Mouse (Mus musculus): ENCODE results near the gene Pabpc4. TPM values are rescaled to one million over a fixed set of nuclear protein-coding genes. Genes with fewer than 3 reads are reported as not detected.
"Not testable (repeated sequence)": the region's sequence is repeated elsewhere in the genome, so short reads cannot be mapped to it uniquely, and the experiment has no call there.

The Pabpc4 gene
- polyA plus RNA-seq, 1 experiment from 2014 or later = 45.8 TPM

DNA sequence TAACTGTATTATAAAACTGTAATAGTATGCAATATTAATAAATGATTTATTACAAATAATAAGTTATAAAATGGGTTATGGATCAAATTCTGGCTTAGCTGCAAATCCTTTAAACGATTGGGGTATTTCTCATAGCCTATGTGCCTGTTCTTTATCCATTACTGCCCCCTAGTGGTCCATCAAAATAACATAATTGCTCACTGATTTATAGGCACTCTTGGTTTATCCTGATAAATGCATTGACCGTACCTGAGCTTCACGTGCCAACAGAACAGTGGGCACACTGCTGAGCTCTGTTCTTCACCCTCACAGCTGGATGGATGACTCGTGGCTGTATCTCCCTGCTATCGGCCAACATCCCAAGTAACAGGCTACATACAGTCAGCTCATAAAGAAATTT, 7.5 kb upstream of the Pabpc4 start:
- no peaks in the 10 kb centered on the region for H3K36me3 ChIP-seq
- 0 out of 2 replicates have a peak, but pooled peaks have one; percentile 54 for ATAC-seq (ENCODE audit: low FRiP score, low read depth)

GRCm38 (mm10) chr4:123260071-123260746, 1.9 kb upstream of the Pabpc4 start:
- WGBS = 31% methylated on average over 8 of the region's 8 CpGs

More for the DNA sequence above, 7.5 kb upstream of the Pabpc4 start:
- no peak overlapping the region for H3K4me3 ChIP-seq
- WGBS = 18% methylated on average over 5 of the region's 5 CpGs
- H3K27me3 ChIP-seq = no peaks in the 10 kb centered on the region
- H3K27ac ChIP-seq = no peak overlapping the region
- H3K9me3 ChIP-seq = no peaks in the 10 kb centered on the region
- H3K9ac ChIP-seq = no peak overlapping the region
- no peaks in the 10 kb centered on the region for H3K4me1 ChIP-seq
- H3K4me2 ChIP-seq (replicated peaks) = no peak overlapping the region

DNA sequence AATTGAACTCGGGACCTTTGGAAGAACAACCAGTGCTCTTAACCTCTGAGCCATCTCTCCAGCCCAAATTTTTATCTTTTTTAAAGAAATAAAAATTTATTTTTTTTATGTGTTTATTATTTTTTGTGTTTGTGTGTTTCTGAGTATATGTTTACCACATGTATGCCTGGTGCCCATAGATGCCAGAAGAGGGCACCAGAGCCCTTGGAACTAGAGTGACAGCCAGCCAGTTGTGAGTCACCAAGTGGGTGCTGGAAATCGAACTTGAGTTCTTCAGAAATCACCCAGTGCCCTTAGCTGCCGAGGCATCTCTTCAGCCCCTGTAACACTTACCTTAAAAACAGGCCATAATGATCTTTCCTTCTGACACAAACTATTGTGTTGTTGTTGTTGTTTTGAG, 8.9 kb downstream of the Pabpc4 start:
- H3K4me1 ChIP-seq = no peaks in the 10 kb centered on the region
- 83% methylated on average over 3 of the region's 3 CpGs for WGBS
- no peaks in the 10 kb centered on the region for H3K9me3 ChIP-seq
- no peak overlapping the region for H3K4me3 ChIP-seq
- H3K27me3 ChIP-seq = no peaks in the 10 kb centered on the region
- no peak overlapping the region for H3K4me2 ChIP-seq (replicated peaks)
- no peaks in the 10 kb centered on the region for H3K36me3 ChIP-seq
- no peak overlapping the region for H3K9ac ChIP-seq
- no peak for ATAC-seq (ENCODE audit: low FRiP score, low read depth)
- H3K27ac ChIP-seq = no peak overlapping the region

More at GRCm38 (mm10) chr4:123260071-123260746, 1.9 kb upstream of the Pabpc4 start:
- Histone ChIP-seq H3K9me3 (no peaks in the 10 kb centered on the region), H3K36me3 (no peaks in the 10 kb centered on the region), H3K27me3 (no peaks in the 10 kb centered on the region), H3K4me2 (replicated peaks) (no peak overlapping the region), H3K9ac (no peak overlapping the region), H3K4me1 (peaks cover 18% of the 10 kb centered on the region), H3K4me3 (no peak overlapping the region), H3K27ac (no peak overlapping the region)
- ATAC-seq (ENCODE audit: low FRiP score, low read depth) = peak; percentile 36; the same call in 1 of the 2 replicates

DNA sequence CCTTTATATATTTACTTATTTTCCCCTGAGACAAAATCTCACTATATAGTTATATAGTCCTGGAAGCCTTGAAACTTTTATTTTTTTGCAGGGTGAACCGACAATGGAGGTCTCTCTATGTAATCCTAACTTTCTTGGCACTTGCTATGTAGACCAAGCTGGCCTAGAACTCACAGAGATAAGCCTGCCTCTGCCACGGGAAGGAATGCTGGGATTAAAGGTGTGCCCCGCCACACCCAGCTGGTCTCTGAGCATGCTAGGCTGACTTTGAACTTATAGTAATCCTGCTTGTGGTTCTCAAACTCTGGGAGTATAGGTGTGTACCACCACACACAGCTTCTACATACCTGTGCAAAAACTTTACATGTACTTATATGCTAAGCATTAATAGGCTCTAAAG, 18.0 kb downstream of the Pabpc4 start:
- no peak overlapping the region for H3K27ac ChIP-seq
- 71% methylated on average over 3 of the region's 3 CpGs for WGBS
- peaks cover 2% of the 10 kb centered on the region; the same call in 1 of the 2 replicates for H3K36me3 ChIP-seq
- H3K4me3 ChIP-seq = no peak overlapping the region
- ATAC-seq (ENCODE audit: low FRiP score, low read depth) = no peak
- H3K4me2 ChIP-seq (replicated peaks) = no peak overlapping the region
- H3K4me1 ChIP-seq = peaks cover 14% of the 10 kb centered on the region
- no peaks in the 10 kb centered on the region for H3K9me3 ChIP-seq
- H3K9ac ChIP-seq = no peak overlapping the region
- H3K27me3 ChIP-seq = no peaks in the 10 kb centered on the region

- Histone ChIP-seq H3K9me3 (no peaks in the 10 kb centered on the region), H3K27ac (peak overlapping the region; percentile 33; the same call in 1 of the 2 replicates), H3K4me2 (replicated peaks) (peak overlapping the region; percentile 84), H3K4me3 (peak overlapping the region; percentile 62), H3K36me3 (peaks cover 24% of the 10 kb centered on the region), H3K9ac (peak overlapping the region; percentile 75), H3K4me1 (peaks cover 27% of the 10 kb centered on the region), H3K27me3 (no peaks in the 10 kb centered on the region)
- ATAC-seq (ENCODE audit: low FRiP score, low read depth) = peak; percentile 95
- under 1% methylated on average over 25 of the region's 25 CpGs for WGBS
These were observed 20.3 kb downstream of the Pabpc4 start for GRCm38 (mm10) chr4:123282500-123282899.

DNA sequence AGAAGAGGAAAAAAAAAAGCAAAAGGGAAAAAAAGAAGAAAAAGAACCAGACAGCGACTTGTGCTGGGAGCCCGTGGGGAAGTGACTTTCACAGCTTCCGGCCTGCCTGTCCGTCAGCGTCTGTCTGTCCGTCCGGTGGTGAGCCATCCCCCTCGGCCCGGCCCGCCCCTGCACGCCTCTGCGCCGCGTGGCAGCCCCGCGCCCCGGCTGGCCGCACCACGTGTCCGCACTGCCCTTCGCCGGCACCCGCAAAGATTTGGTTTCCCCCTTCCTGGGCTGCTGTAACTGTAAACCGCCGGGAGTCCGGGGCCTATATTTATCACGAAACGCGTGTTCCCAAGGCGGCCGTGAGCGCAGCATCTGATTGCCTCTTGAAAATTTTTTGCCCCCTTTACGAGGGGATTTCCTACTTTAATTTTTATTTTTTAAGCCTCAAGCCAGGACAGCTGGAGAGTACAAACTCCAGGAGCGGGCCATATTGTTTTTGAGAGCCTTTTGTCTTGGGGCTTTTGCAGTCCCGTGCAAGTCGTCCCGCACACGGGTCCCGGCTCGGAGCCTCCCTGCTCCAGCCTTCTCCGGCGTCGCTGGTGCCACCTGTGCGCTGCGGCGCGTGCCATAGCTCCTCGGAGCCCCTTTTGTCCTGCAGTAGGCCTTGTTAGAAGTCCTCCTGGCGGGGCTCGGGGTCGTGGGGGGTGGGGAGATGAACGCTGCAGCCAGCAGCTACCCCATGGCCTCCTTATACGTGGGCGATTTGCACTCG, 20.9 kb downstream of the Pabpc4 start:
- H3K36me3 ChIP-seq = peaks cover 30% of the 10 kb centered on the region
- H3K4me2 ChIP-seq (replicated peaks) = peak overlapping the region; percentile 84
- H3K27me3 ChIP-seq, H3K27ac ChIP-seq, H3K9me3 ChIP-seq: not testable (repeated sequence)
- H3K4me3 ChIP-seq = peak overlapping the region; percentile 62
- WGBS = 1% methylated on average over 47 of the region's 55 CpGs
- peaks cover 27% of the 10 kb centered on the region for H3K4me1 ChIP-seq
- H3K9ac ChIP-seq = peak overlapping the region; percentile 75
- ATAC-seq (ENCODE audit: low FRiP score, low read depth) = peak; percentile 80

DNA sequence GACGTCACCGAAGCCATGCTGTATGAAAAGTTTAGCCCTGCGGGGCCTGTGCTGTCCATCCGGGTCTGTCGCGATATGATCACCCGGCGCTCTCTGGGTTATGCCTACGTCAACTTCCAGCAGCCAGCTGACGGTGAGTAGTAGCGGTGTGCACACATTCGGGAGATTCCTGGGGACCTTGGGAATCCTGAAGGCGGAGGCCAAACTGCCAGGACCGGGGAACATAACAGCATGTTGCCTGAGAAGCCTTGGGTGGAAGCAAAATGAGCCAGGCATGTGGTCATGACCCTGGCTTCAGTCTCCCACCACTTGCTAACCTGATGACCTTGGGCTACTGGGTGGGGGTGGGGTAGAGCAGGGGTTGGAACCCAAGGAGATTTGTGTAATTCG, 21.5 kb downstream of the Pabpc4 start:
- not testable (repeated sequence) for ATAC-seq (ENCODE audit: low FRiP score, low read depth); H3K27ac ChIP-seq; H3K9me3 ChIP-seq; H3K27me3 ChIP-seq
- WGBS = 4% methylated on average over 15 of the region's 15 CpGs
- Histone ChIP-seq H3K9ac (peak overlapping the region; percentile 75), H3K4me3 (peak overlapping the region; percentile 62), H3K4me2 (replicated peaks) (peak overlapping the region; percentile 84), H3K4me1 (peaks cover 27% of the 10 kb centered on the region), H3K36me3 (peaks cover 36% of the 10 kb centered on the region)

- peak overlapping the region; percentile 75 for H3K9ac ChIP-seq
- peaks cover 49% of the 10 kb centered on the region for H3K36me3 ChIP-seq
These were observed 22.8 kb downstream of the Pabpc4 start for GRCm38 (mm10) chr4:123284731-123285624.

DNA sequence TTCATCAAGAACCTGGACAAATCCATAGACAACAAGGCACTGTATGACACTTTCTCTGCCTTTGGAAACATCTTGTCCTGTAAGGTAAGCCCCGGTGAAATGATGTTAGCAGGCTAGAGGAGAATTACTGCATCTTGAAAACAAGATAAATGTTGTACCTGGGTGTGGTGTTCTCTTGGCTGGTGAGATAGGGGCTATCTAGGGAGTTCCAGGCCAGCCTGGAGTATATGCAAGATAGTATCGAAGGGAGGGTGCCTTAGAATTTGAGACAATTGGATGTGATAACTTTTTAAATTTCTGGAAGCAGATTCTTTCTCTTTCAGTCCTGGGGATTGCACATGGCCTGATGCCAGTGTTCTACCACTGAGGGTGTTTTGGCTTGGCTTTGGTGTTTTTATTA, 24.6 kb downstream of the Pabpc4 start:
- WGBS = 87% methylated on average over 2 of the region's 2 CpGs
- Histone ChIP-seq H3K9me3 (no peaks in the 10 kb centered on the region), H3K36me3 (peaks cover 65% of the 10 kb centered on the region), H3K4me3 (no peak overlapping the region), H3K27me3 (no peaks in the 10 kb centered on the region), H3K4me1 (peaks cover 27% of the 10 kb centered on the region), H3K9ac (no peak overlapping the region), H3K27ac (no peak overlapping the region), H3K4me2 (replicated peaks) (no peak overlapping the region)
- ATAC-seq (ENCODE audit: low FRiP score, low read depth) = no peak

More at GRCm38 (mm10) chr4:123284731-123285624, 22.8 kb downstream of the Pabpc4 start:
- ATAC-seq (ENCODE audit: low FRiP score, low read depth) = no peak
- Histone ChIP-seq H3K4me3 (peak overlapping the region; percentile 62), H3K4me2 (replicated peaks) (peak overlapping the region; percentile 84), H3K9me3 (no peaks in the 10 kb centered on the region), H3K27me3 (no peaks in the 10 kb centered on the region), H3K4me1 (peaks cover 27% of the 10 kb centered on the region), H3K27ac (no peak overlapping the region)
- 74% methylated on average over 6 of the region's 6 CpGs for WGBS

DNA sequence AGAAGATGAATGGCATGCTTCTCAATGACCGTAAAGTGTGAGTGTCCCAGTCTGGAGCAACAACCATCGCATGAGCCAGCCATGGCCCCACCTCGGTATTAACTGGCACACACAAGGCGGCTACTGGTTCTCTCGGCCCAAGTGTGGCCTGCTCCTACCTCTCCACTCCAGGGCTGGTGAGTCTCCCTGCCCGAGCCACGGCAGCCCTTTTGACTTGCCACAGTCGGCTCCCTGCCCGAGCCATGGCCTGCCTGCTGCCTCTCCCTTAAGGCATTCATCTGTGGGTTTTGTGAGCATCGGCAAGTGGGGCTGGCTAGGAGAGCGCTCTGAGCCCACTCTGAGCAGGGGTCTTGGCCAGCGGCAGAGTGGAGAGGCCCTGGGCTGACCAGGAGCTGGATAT, 26.9 kb downstream of the Pabpc4 start:
- 90% methylated on average over 12 of the region's 12 CpGs for WGBS
- no peak overlapping the region for H3K27ac ChIP-seq
- no peaks in the 10 kb centered on the region for H3K9me3 ChIP-seq
- H3K4me1 ChIP-seq = peaks cover 24% of the 10 kb centered on the region
- no peak for ATAC-seq (ENCODE audit: low FRiP score, low read depth)
- H3K9ac ChIP-seq = no peak overlapping the region
- peaks cover 87% of the 10 kb centered on the region for H3K36me3 ChIP-seq
- H3K4me2 ChIP-seq (replicated peaks) = no peak overlapping the region
- no peaks in the 10 kb centered on the region for H3K27me3 ChIP-seq
- no peak overlapping the region for H3K4me3 ChIP-seq

DNA sequence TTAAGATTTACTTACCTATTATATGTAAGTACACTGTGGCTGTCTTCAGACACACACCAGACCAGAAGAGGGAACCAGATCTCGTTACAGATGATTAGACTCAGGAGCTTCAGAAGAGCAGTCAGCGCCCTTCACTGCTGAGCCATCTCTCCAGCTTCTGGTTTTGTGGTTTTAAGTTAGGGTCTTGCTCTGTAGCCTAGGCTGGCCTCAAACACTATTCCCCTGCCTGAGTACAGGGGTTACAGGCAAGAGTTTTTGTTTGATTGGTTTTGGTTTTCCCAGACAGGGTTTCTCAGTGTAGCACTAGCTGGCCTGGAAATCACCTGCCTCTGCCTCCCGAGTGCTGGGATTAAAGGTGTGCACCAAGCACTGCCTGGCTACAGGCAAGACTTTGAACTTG, 30.2 kb downstream of the Pabpc4 start:
- Histone ChIP-seq H3K27ac (no peak overlapping the region), H3K36me3 (peaks cover 98% of the 10 kb centered on the region), H3K4me1 (no peaks in the 10 kb centered on the region), H3K9me3 (no peaks in the 10 kb centered on the region), H3K27me3 (no peaks in the 10 kb centered on the region), H3K9ac (no peak overlapping the region), H3K4me3 (no peak overlapping the region), H3K4me2 (replicated peaks) (no peak overlapping the region)
- ATAC-seq (ENCODE audit: low FRiP score, low read depth) = no peak
- 85% methylated on average over 3 of the region's 3 CpGs for WGBS

DNA sequence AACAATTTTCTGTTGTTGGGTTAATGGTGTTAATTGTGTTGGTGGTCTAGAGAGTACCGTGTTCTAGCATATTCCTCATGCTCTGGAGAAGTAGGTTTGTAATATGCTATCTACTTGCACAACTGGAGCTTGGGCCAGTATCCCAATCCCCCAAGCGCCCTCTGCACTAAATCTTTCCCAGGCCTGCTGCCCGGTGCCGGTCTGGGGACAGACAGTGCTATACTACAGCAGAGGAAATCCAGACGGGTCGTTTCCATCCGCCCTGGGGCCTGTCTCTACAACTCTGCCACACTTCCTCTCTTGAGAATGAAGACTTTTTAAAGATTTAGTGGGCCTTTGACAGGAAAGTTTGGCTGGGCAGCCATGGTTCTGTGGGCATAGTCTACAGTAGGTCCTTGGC, 30.8 kb downstream of the Pabpc4 start:
- Histone ChIP-seq H3K4me1 (no peaks in the 10 kb centered on the region), H3K27ac (no peak overlapping the region), H3K4me3 (no peak overlapping the region), H3K27me3 (no peaks in the 10 kb centered on the region), H3K4me2 (replicated peaks) (no peak overlapping the region), H3K9me3 (no peaks in the 10 kb centered on the region), H3K9ac (no peak overlapping the region), H3K36me3 (peaks cover 98% of the 10 kb centered on the region)
- WGBS = 84% methylated on average over 7 of the region's 7 CpGs
- no peak for ATAC-seq (ENCODE audit: low FRiP score, low read depth)

Measured in limb, embryonic 13.5 days (tissue).